Mouse (Mus musculus) embryonic facial prominence, embryonic 14.5 days (tissue): ENCODE data around the gene Zbtb16. TPM values are rescaled to one million over a fixed set of nuclear protein-coding genes. Genes with fewer than 3 reads are reported as not detected.

Source experiments
- ATAC-seq: fragments of 200-750 bp; cut with Nextera tagmentation; 2 replicates; pipeline ENCODE4 v1.8.0; 2017; ENCODE audit warnings: low read depth, moderate number of reproducible peaks, moderate TSS enrichment
- DNase-seq: peaks from one replicate; pipeline ENCODE4 v3.0.0-alpha.2; 2015; ENCODE audit warnings: low spot score
- H3K27ac ChIP-seq: fragments of 300-500 bp; sonication (generic); replicated peaks from 2 replicates; pipeline ENCODE4 v1.5.1; 2014; ENCODE audit warnings: low read depth, mild to moderate bottlenecking, low read length, moderate library complexity
- H3K27me3 ChIP-seq: fragments of 300-500 bp; sonication (generic); replicated peaks from 2 replicates; pipeline ENCODE4 v1.6.1; 2014; ENCODE audit warnings: low read length; ENCODE audit not compliant: control insufficient read depth, insufficient read depth
- H3K36me3 ChIP-seq: fragments of 300-500 bp; sonication (generic); 2 replicates; pipeline ENCODE4 v1.6.1; 2014; ENCODE audit warnings: low read length, mixed read lengths; ENCODE audit not compliant: control insufficient read depth, insufficient read depth
- H3K4me1 ChIP-seq: fragments of 300-500 bp; sonication (generic); 2 replicates; pipeline ENCODE4 v1.6.1; 2014; ENCODE audit warnings: antibody characterized with exemption, low read length; ENCODE audit not compliant: control insufficient read depth, insufficient read depth
- H3K4me2 ChIP-seq: fragments of 300-500 bp; sonication (generic); 2 replicates; pipeline ENCODE4 v1.6.1; 2014; ENCODE audit warnings: low read depth, mild to moderate bottlenecking, low read length, moderate library complexity, mixed read lengths
- H3K4me3 ChIP-seq: fragments of 300-500 bp; sonication (generic); 2 replicates; pipeline ENCODE4 v1.5.1; 2014; ENCODE audit warnings: low read depth, mild to moderate bottlenecking, low read length
- H3K9ac ChIP-seq: fragments of 300-500 bp; sonication (generic); 2 replicates; pipeline ENCODE4 v1.6.1; 2014; ENCODE audit warnings: low read depth, mild to moderate bottlenecking, low read length, moderate library complexity, mixed read lengths
- H3K9me3 ChIP-seq: fragments of 300-500 bp; sonication (generic); 2 replicates; pipeline ENCODE4 v1.6.1; 2016; ENCODE audit warnings: low read length; ENCODE audit not compliant: control insufficient read depth
- WGBS: fragments of 180-500 bp; shearing (Covaris S2); extraction: QIAGEN DNeasy Blood & Tissue Kit; methylation state at CpG from one replicate; pipeline ENCODE4 v1.1.7; 2014; 5-methylcytosine and 5-hydroxymethylcytosine counted together
- polyA plus RNA-seq: library from polyadenylated mRNA; unstranded; fragments of >200 nt; fragmentation: Nextera tagmentation; extraction: Ambion mirVana; gene quantifications from 2 replicates; pipeline ENCODE4 v1.2.1, GENCODE M21; 2014

Zbtb16 gene
- polyA plus RNA-seq, 1 experiment from 2014 or later = 4.1 TPM

DNA sequence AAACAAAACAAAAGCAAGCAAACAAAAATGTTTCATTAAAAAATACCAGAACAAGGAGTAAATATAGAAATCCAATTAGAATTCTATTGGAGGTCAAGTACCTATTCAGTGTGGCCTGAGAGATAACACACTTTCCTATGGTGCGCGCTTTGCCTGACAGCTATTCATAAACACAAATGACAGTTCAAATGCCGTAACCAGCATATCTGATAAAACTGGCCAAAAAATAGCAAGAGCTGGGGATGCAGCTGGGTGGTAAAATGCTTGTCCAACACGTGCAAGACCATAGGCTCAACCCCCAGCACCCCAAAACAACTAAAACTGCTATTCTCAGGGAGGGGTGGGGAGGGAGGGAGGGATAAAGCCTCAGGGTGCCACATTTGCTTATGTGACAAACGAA, 33.6 kb downstream of the Zbtb16 start:
- Histone ChIP-seq H3K27ac (no peak overlapping the region), H3K4me1 (no peaks in the 10 kb centered on the region), H3K36me3 (no peaks in the 10 kb centered on the region), H3K27me3 (no peaks in the 10 kb centered on the region), H3K4me2 (no peak overlapping the region), H3K9ac (no peak overlapping the region), H3K4me3 (no peak overlapping the region), H3K9me3 (no peaks in the 10 kb centered on the region)
- no peak for ATAC-seq
- WGBS = 77% methylated on average over 5 of the region's 5 CpGs
- DNase-seq = no peak

DNA sequence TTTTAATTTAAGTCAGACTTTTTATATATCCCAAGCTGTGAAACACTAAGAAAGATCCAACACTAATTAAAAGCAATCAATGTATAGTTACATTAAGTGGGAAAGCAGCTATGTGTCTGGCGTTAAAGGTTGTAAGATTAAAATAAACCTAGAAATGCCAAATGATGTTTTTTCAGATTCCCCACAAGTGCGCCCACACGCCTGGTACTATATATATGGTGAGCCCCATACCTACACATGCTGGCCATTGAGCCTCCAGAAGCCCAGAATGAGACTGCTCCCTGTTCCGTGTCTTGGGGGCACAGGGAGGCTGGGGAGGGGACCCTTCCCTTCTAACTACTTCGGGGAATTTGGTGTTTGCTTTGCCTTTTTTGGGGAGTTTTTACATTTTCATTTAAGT, 34.7 kb downstream of the Zbtb16 start:
- DNase-seq (no peak), ATAC-seq (no peak)
- Histone ChIP-seq H3K9ac (no peak overlapping the region), H3K9me3 (no peaks in the 10 kb centered on the region), H3K4me1 (no peaks in the 10 kb centered on the region), H3K27ac (no peak overlapping the region), H3K4me2 (no peak overlapping the region), H3K27me3 (no peaks in the 10 kb centered on the region), H3K4me3 (no peak overlapping the region), H3K36me3 (no peaks in the 10 kb centered on the region)
- WGBS = 78% methylated on average over 5 of the region's 5 CpGs

DNA sequence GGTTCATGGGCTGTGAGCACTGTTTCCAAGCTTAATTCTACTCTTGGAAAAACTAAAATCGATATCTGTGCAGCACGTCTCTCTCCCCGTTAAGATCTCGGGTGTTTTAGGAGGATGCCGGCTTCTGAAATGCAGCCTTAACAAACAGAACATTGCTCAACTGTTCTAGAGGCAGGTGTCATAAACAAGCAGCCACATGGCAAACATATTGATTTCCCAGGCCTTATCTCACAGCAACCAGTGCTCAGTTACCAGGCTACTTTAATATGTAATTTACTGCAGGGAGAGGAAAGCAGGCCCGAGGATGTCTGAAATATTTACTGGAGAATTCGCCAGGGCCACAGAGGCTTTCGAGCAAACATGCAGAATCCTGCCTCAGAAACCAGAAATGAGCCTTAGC, 35.4 kb downstream of the Zbtb16 start:
- Histone ChIP-seq H3K4me1 (peaks cover 2% of the 10 kb centered on the region), H3K9ac (no peak overlapping the region), H3K4me2 (no peak overlapping the region), H3K36me3 (no peaks in the 10 kb centered on the region), H3K27me3 (no peaks in the 10 kb centered on the region; the same call in 1 of the 2 replicates), H3K9me3 (no peaks in the 10 kb centered on the region), H3K27ac (no peak overlapping the region), H3K4me3 (no peak overlapping the region)
- no peak for DNase-seq
- no peak for ATAC-seq
- 63% methylated on average over 8 of the region's 8 CpGs for WGBS

DNA sequence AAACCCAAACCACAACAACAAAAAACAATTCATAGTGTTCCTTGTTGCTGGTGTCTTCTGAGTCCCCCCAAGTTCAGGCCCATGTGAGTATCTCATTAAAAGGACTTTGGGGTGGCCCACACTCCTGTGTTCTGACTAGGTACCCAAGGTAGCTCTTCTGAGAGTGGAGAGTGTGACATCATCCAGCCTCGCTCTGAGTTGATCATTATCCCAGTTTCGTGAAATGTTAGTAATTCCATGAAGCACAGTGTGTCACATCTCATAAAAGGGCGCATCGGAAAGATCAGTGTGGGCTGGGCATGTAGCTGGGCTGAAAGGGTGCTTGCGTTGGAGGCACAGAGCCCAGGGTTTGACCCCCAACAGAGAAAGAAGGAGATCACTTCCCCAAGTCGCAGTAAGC, 38.0 kb downstream of the Zbtb16 start:
- H3K27ac ChIP-seq = no peak overlapping the region
- 74% methylated on average over 6 of the region's 6 CpGs for WGBS

DNA sequence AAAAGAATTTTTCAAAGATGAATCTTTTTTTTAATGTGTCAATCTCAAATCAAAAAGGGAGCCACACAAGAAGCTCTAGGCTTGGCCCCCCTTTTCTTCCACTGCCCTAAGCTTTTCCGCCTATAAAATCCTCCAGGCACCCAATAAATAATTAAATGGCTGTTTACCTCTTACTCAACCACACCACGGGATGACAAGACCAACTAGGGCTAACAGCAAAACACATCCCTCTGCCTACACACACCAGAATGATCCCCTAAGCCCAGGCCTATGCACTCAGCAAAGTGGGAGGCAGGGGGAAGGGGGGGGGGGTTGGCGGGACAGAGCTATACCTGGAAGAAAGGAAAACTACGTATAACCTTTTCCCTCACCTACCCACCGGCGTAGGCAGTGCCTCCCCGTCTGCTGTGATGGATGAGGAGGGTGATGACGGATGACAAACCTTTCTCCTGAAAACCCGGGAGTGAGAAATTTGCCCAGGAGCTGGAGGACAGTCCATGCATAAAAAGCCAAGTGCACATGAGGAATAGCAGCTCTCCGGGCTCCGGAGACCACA, 39.7 kb downstream of the Zbtb16 start:
- ATAC-seq (no peak), DNase-seq (no peak)
- H3K9me3 ChIP-seq = no peaks in the 10 kb centered on the region
- H3K4me3 ChIP-seq = no peak overlapping the region
- no peak overlapping the region for H3K9ac ChIP-seq
- WGBS = 47% methylated on average over 11 of the region's 11 CpGs
- no peak overlapping the region for H3K4me2 ChIP-seq
- H3K36me3 ChIP-seq = no peaks in the 10 kb centered on the region
- H3K27me3 ChIP-seq = no peaks in the 10 kb centered on the region; the same call in 1 of the 2 replicates
- H3K27ac ChIP-seq = no peak overlapping the region
- H3K4me1 ChIP-seq = peaks cover 10% of the 10 kb centered on the region

More for the DNA sequence above, 38.0 kb downstream of the Zbtb16 start:
- Histone ChIP-seq H3K4me3 (no peak overlapping the region), H3K27me3 (no peaks in the 10 kb centered on the region; the same call in 1 of the 2 replicates), H3K4me2 (no peak overlapping the region), H3K9ac (no peak overlapping the region), H3K4me1 (peaks cover 10% of the 10 kb centered on the region), H3K9me3 (no peaks in the 10 kb centered on the region), H3K36me3 (no peaks in the 10 kb centered on the region)
- no peak for DNase-seq
- no peak for ATAC-seq

DNA sequence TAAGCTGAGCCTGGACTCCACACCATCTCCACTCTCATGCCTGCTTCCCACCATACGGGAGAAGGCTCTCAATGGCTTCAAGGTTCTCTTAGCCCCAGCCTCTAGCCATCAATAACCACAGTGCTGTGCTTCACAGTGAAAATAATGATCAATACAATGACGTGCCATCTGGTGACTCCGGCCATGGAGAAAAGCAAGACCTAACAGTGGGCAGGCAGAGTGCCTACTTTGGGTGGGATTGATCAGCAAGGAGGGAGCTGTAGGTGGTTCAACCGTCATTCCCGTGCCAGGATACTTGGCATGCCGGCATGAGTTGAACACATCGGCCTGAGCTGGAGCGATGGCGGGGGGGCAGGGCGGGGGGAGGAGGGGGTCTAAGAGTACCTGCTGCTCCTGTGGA, 40.3 kb downstream of the Zbtb16 start:
- Histone ChIP-seq H3K9ac (no peak overlapping the region), H3K4me2 (no peak overlapping the region), H3K4me1 (peaks cover 10% of the 10 kb centered on the region), H3K4me3 (no peak overlapping the region), H3K27me3 (no peaks in the 10 kb centered on the region; the same call in 1 of the 2 replicates), H3K36me3 (no peaks in the 10 kb centered on the region), H3K27ac (no peak overlapping the region), H3K9me3 (no peaks in the 10 kb centered on the region)
- DNase-seq (no peak), ATAC-seq (no peak)
- 69% methylated on average over 10 of the region's 10 CpGs for WGBS

DNA sequence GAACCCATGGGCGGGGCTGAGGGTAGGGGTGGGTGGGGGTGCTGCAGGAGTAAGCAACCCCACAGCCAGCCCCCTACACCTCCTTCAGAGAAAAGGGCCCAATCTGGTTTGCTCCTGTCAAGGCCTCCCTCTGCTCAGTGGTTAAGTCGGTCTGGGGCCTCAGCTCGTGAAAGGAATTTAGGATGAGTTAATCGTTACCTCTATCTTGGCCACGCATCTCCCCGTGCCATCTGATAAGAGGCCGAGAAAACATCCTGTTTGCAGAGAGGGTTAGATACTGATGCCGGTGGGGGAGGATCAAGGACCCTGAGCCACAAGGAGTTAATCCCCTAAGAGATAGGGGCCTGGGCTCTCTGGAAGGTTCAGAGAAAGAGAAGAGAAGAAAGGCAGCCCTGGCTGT, 40.9 kb downstream of the Zbtb16 start:
- no peaks in the 10 kb centered on the region; the same call in 1 of the 2 replicates for H3K27me3 ChIP-seq
- no peak for ATAC-seq
- no peak overlapping the region for H3K4me3 ChIP-seq
- no peak overlapping the region for H3K4me2 ChIP-seq
- peaks cover 10% of the 10 kb centered on the region for H3K4me1 ChIP-seq
- H3K36me3 ChIP-seq = no peaks in the 10 kb centered on the region
- peak; percentile 36 for DNase-seq
- H3K9me3 ChIP-seq = no peaks in the 10 kb centered on the region
- H3K27ac ChIP-seq = no peak overlapping the region
- H3K9ac ChIP-seq = no peak overlapping the region
- WGBS = 27% methylated on average over 8 of the region's 8 CpGs

DNA sequence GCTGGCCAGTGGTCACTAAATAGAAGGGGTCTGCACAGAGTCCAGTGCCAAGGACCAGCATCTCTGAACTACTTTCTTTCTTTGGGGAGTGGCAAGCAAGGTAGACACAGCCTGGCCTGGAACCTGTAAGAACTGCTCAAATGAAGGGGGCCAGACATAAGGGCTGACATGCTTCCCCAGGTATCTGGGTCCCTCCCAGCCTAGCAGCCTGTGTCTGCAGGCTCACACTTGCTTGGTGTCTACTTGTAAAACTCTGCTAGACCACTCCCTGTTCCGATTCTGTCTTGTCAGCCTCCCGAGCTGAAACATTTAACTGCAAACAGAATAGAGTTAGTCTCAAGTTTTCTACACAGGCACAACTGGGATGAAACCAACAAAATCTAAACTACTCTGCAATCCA, 41.6 kb downstream of the Zbtb16 start:
- Histone ChIP-seq H3K36me3 (no peaks in the 10 kb centered on the region), H3K4me1 (peaks cover 10% of the 10 kb centered on the region), H3K4me3 (no peak overlapping the region), H3K9me3 (no peaks in the 10 kb centered on the region), H3K27me3 (no peaks in the 10 kb centered on the region; the same call in 1 of the 2 replicates), H3K9ac (no peak overlapping the region), H3K4me2 (no peak overlapping the region), H3K27ac (no peak overlapping the region; the same call in 1 of the 2 replicates)
- ATAC-seq (peak; percentile 79; the same call in 1 of the 2 replicates), DNase-seq (peak; percentile 75)
- WGBS = 47% methylated on average over 2 of the region's 2 CpGs

DNA sequence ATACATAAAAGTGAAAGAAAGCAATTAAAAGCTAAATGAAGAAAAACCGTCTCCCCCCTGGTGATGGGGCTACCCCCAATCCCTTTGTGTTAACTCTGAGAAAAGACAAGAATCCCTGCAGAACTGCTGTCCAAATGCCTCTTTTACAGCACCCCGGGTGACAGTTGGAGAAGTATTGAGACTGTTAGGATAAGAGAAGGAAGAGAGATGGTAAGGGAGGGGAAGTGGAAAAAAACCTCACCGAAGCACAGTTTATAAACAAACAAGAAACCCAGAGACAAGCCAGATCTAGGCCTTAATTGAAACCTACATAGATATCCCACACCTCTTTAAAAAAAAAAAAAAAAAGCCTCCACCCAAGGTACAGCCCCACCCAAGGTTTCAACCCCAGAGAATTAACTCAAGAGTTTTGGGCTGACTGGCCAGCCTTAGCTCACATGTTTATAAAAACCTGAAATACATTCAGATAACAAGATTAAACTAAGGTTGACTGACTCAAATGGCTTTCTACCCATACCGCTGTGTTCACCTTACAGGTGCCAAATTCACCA, 42.3 kb downstream of the Zbtb16 start:
- no peaks in the 10 kb centered on the region for H3K9me3 ChIP-seq
- no peaks in the 10 kb centered on the region for H3K36me3 ChIP-seq
- WGBS = 65% methylated on average over 4 of the region's 4 CpGs
- no peak for ATAC-seq
- H3K4me2 ChIP-seq = no peak overlapping the region
- DNase-seq = no peak
- H3K4me1 ChIP-seq = peaks cover 10% of the 10 kb centered on the region
- no peak overlapping the region for H3K9ac ChIP-seq
- H3K27ac ChIP-seq = no peak overlapping the region
- H3K4me3 ChIP-seq = no peak overlapping the region
- H3K27me3 ChIP-seq = no peaks in the 10 kb centered on the region; the same call in 1 of the 2 replicates
